Mouse (Mus musculus) lung, postnatal 0 days (tissue): Measurements from ENCODE around the gene Fam172a. TPM values are rescaled to one million over a fixed set of nuclear protein-coding genes. Genes with fewer than 3 reads are reported as not detected.

ENCODE experiments used
- ATAC-seq: fragments of 200-750 bp; cut with Nextera tagmentation; 2 replicates; pipeline ENCODE4 v1.8.0; 2017; ENCODE audit warnings: moderate library complexity
- DNase-seq: peaks from one replicate; pipeline ENCODE4 v3.0.0-alpha.2; 2016; ENCODE audit warnings: low spot score
- H3K27ac ChIP-seq: fragments of 300-500 bp; sonication (generic); 2 replicates; pipeline ENCODE4 v1.5.1; 2014; ENCODE audit warnings: antibody characterized with exemption, mild to moderate bottlenecking, low read length, mixed read lengths
- H3K27me3 ChIP-seq: fragments of 300-500 bp; sonication (generic); replicated peaks from 2 replicates; pipeline ENCODE4 v1.6.1; 2014; ENCODE audit warnings: low read length, mixed read lengths; ENCODE audit not compliant: insufficient read depth
- H3K36me3 ChIP-seq: fragments of 300-500 bp; sonication (generic); 2 replicates; pipeline ENCODE4 v1.6.1; 2014; ENCODE audit warnings: low read length, mixed read lengths; ENCODE audit not compliant: insufficient read depth
- H3K4me1 ChIP-seq: fragments of 300-500 bp; sonication (generic); 2 replicates; pipeline ENCODE4 v1.6.1; 2014; ENCODE audit warnings: antibody characterized with exemption, low read depth, low read length, mixed read lengths; ENCODE audit not compliant: insufficient read depth
- H3K4me2 ChIP-seq: fragments of 300-500 bp; sonication (generic); replicated peaks from 2 replicates; pipeline ENCODE4 v1.6.1; 2014; ENCODE audit warnings: low read depth, mild to moderate bottlenecking, low read length, moderate library complexity, mixed read lengths
- H3K4me3 ChIP-seq: fragments of 300-500 bp; sonication (generic); 2 replicates; pipeline ENCODE4 v1.5.1; 2014; ENCODE audit warnings: low read depth, low read length
- H3K9ac ChIP-seq: fragments of 300-500 bp; sonication (generic); replicated peaks from 2 replicates; pipeline ENCODE4 v1.6.1; 2014; ENCODE audit warnings: low read depth, mild to moderate bottlenecking
- H3K9me3 ChIP-seq: fragments of 300-500 bp; sonication (generic); 2 replicates; pipeline ENCODE4 v1.6.1; 2016; ENCODE audit warnings: low read length, mixed read lengths
- CTCF ChIP-seq: IDR thresholded peaks from 2 replicates; pipeline ENCODE4 v1.5.1; 2016; ENCODE audit warnings: antibody characterized with exemption, mild to moderate bottlenecking
- EP300 ChIP-seq: IDR thresholded peaks from 2 replicates; pipeline ENCODE4 v1.6.1; 2016; ENCODE audit warnings: antibody characterized with exemption, mild to moderate bottlenecking, control low read depth
- WGBS: fragments of 180-500 bp; shearing (Covaris S2); extraction: QIAGEN DNeasy Blood & Tissue Kit; methylation state at CpG from one replicate; pipeline ENCODE4 v1.1.7; 2014; 5-methylcytosine and 5-hydroxymethylcytosine counted together
- polyA plus RNA-seq: library from polyadenylated mRNA; unstranded; fragments of >200 nt; fragmentation: Nextera tagmentation; extraction: Ambion mirVana; gene quantifications from 2 replicates; pipeline ENCODE4 v1.2.1, GENCODE M21; 2015

Gene Fam172a
- polyA plus RNA-seq, 1 experiment from 2014 or later, result 21.8 TPM

DNA sequence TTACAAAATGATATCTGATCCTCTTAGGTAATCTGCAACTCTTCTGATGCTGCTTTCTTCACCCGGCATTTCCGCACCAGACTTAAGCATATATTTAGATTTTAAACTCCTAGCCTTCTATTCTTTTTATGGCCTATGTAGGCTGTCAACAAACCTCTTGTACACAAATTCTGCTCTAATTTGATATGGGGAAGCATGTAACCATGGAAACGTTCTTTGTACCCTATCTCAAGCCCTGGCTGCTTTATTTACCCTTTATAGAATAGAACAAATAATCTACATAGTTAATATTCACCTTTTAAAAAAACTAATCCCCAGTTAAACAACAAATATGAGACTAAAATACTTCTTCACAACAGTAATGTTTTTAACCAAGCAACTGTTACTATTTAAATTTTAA, 176.7 kb downstream of the Fam172a start:
- 87% methylated on average over 3 of the region's 3 CpGs for WGBS
- H3K9ac ChIP-seq, result no peak overlapping the region

DNA sequence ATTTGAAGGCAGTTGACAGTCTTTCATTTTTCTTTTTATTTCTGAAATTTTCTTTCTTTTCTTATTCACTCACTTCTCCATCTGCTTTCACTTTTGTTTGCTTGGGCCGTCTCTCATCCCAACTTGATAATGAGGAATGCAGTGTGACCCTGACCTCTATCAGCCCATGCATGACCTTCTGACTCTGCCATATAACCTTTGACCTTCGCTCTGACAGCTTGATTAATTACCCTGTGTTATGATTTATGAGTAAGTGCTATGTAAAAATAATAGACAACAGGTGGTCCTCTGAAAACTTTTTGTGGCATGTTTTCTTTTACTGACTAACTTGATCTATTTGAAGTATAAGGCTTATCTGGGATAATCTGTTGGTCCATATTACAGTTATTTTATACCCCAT, 195.8 kb downstream of the Fam172a start:
- Histone ChIP-seq H3K27me3 (no peaks in the 10 kb centered on the region), H3K9me3 (no peaks in the 10 kb centered on the region), H3K4me3 (no peak overlapping the region), H3K4me1 (no peaks in the 10 kb centered on the region), H3K36me3 (no peaks in the 10 kb centered on the region), H3K27ac (no peak overlapping the region), H3K4me2 (no peak overlapping the region), H3K9ac (no peak overlapping the region)
- WGBS, result 34% methylated on average over 2 of the region's 2 CpGs
- TF ChIP-seq EP300 (no peak), CTCF (no peak)
- no peak for ATAC-seq
- DNase-seq, result no peak

More for the DNA sequence above, 176.7 kb downstream of the Fam172a start:
- H3K9me3 ChIP-seq, result no peaks in the 10 kb centered on the region
- ATAC-seq (no peak), DNase-seq (no peak)
- H3K4me3 ChIP-seq, result no peak overlapping the region
- no peaks in the 10 kb centered on the region for H3K4me1 ChIP-seq
- H3K27ac ChIP-seq, result no peak overlapping the region
- H3K4me2 ChIP-seq, result no peak overlapping the region
- TF ChIP-seq CTCF (no peak), EP300 (no peak)
- no peaks in the 10 kb centered on the region for H3K36me3 ChIP-seq
- no peaks in the 10 kb centered on the region for H3K27me3 ChIP-seq

DNA sequence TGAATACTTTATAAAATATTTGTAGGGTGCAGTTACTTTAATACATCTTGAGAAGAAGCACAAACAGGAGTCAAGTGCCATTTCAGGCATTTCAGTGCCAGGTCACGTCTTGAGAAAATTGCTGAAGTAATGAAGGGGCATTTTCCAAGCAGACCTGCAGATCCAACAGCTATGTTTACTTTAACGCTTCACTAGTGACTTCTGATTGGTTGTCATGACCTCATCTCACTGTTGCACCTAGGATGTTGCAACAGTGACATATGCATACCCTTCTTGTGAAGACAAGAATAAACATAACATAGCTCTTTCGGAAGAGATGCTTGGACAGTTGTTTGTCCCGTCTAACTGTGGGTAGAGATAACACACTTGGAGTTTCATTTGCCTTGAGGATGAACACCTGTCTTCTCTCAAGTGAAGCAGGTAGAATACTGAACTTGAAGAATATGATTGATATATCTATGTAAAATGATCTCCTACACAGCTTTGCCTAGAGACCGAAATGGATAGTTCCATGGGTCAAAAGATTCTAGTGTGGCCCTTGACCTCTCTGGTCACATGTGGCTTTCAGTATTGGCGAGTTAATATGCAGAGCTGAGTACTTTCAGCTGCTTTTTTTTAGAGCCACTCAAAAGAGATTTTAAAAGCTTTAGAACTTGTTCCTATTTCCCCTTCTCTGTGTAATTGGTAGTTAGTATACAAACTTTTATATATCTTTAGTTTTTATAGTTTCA, 196.4 kb downstream of the Fam172a start:
- WGBS, result 38% methylated on average over 6 of the region's 6 CpGs
- Histone ChIP-seq H3K27ac (no peak overlapping the region), H3K9ac (no peak overlapping the region), H3K27me3 (no peaks in the 10 kb centered on the region), H3K9me3 (no peaks in the 10 kb centered on the region), H3K4me3 (no peak overlapping the region), H3K4me1 (no peaks in the 10 kb centered on the region), H3K36me3 (no peaks in the 10 kb centered on the region), H3K4me2 (no peak overlapping the region)
- DNase-seq (no peak), ATAC-seq (no peak)
- TF ChIP-seq EP300 (no peak), CTCF (no peak)

DNA sequence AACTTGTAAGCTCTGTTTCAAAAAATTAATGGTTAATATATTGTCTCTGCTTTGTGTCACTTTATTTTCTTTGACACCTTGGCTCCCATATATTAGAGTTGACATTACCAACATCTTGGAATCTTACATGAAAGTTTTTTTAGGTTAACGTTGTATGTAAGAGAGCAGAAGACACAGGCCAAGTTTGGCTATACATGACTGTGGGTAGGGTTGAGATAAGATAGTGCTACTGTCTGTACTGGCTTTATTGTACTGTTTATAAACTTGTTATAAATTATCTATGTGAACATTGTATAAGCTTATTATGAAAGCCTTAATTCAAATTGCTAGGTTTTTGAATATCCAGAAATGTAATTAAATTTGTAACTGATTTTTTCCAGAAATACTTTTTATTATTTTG, 197.9 kb downstream of the Fam172a start:
- no peak for DNase-seq
- ATAC-seq, result no peak

DNA sequence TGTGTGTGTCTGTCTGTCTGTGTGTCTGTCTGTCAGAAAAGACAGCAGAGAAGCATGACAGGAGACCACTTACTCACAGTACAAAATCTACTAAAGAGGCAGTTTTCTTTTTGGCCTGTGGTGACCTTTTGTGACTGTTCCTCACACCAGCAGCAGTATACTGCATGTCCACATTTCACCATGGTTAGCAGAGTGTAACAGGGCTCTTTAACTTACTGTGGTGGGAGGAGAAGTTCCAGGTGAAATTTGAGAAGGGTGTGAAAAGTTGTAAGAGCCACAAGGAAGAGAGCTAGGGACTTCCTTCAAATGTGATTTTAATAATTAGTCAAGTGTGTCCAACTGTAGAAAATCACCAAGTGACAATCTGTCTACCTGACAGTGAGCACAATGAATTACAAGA, 199.0 kb downstream of the Fam172a start:
- H3K4me2 ChIP-seq, result no peak overlapping the region
- DNase-seq (no peak), ATAC-seq (no peak)
- no peak overlapping the region for H3K9ac ChIP-seq
- H3K4me1 ChIP-seq, result no peaks in the 10 kb centered on the region
- no peak for TF ChIP-seq EP300
- no peak for TF ChIP-seq CTCF
- no peak overlapping the region for H3K27ac ChIP-seq
- H3K4me3 ChIP-seq, result no peak overlapping the region
- H3K9me3 ChIP-seq, result no peaks in the 10 kb centered on the region
- H3K27me3 ChIP-seq, result no peaks in the 10 kb centered on the region
- H3K36me3 ChIP-seq, result no peaks in the 10 kb centered on the region

More for the DNA sequence above, 197.9 kb downstream of the Fam172a start:
- 42% methylated on average over 1 of the region's 1 CpGs for WGBS
- Histone ChIP-seq H3K27me3 (no peaks in the 10 kb centered on the region), H3K9me3 (no peaks in the 10 kb centered on the region), H3K4me2 (no peak overlapping the region), H3K4me3 (no peak overlapping the region), H3K36me3 (no peaks in the 10 kb centered on the region), H3K27ac (no peak overlapping the region), H3K4me1 (no peaks in the 10 kb centered on the region), H3K9ac (no peak overlapping the region)
- TF ChIP-seq CTCF (no peak), EP300 (no peak)

DNA sequence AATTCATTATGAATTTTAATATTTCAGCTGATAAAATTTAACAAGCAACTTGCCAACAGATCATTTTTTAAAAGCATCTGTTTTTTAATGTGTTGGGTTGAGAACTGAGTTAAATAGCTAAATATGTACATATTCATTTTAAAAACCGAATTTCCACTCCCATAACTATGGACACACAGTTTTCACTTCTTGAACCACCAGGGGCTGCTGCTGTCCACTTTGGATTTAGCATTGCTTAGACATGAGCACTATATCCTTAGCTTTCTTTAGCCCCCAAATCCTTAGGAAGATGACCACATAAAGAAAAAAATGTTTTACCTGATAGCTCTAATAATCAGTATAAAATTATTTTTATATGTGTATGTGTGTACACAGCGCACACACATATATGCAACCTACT, 207.4 kb downstream of the Fam172a start:
- H3K4me2 ChIP-seq, result no peak overlapping the region
- no peaks in the 10 kb centered on the region for H3K36me3 ChIP-seq
- DNase-seq, result no peak

DNA sequence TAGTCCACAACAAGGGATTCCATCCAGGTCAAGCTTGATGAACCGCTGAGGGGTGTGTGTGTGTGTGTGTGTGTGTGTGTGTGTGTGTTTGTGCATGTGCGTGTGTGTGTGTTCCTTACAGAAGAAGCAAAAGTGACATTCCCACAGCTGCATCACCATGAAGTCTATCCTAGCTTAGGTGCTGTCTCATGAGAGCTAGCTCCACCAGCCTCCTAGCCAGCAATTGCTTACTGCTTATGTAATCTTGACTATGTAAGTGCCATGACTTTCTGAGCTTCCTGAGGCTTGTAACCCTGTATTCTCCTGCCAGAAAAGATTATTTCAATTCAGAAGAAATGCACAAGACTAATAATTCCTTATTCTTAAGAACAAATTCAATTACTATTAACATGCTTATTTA, 221.0 kb downstream of the Fam172a start:
- Histone ChIP-seq H3K4me1 (no peaks in the 10 kb centered on the region), H3K36me3 (no peaks in the 10 kb centered on the region), H3K9ac (no peak overlapping the region), H3K4me2 (no peak overlapping the region), H3K27ac (no peak overlapping the region), H3K27me3 (no peaks in the 10 kb centered on the region), H3K4me3 (no peak overlapping the region), H3K9me3 (no peaks in the 10 kb centered on the region)
- ATAC-seq (no peak), DNase-seq (no peak)
- TF ChIP-seq CTCF, result no peak
- no peak for TF ChIP-seq EP300
- WGBS, result 86% methylated on average over 2 of the region's 2 CpGs

More for the DNA sequence above, 207.4 kb downstream of the Fam172a start:
- TF ChIP-seq EP300 (no peak), CTCF (0 out of 2 replicates have a peak, but pooled peaks have one; percentile 19)
- ATAC-seq, result no peak
- Histone ChIP-seq H3K9ac (no peak overlapping the region), H3K4me1 (no peaks in the 10 kb centered on the region), H3K27me3 (no peaks in the 10 kb centered on the region), H3K9me3 (no peaks in the 10 kb centered on the region), H3K27ac (no peak overlapping the region), H3K4me3 (no peak overlapping the region)
- 73% methylated on average over 2 of the region's 2 CpGs for WGBS
